ENCODE assay signal across 8 mouse cellular contexts in genomic region chr4:140960781-140961466, GRCm38 (mm10). TPM values are rescaled to one million over a fixed set of nuclear protein-coding genes. Genes with fewer than 3 reads are reported as not detected.
A peak's percentile ranks its signal among the peaks of the same experiment; 100 is the strongest.
DNase-seq lines count a peak whose midpoint lies in the region; ATAC-seq and TF ChIP-seq lines count a peak whose summit lies in the region.

Gene Sdhb, plus strand, starts transcription at chr4:140961203.

- peaks cover 8% of the 10 kb centered on the region for H3K27me3 ChIP-seq in hindbrain, embryonic 10.5 days (ENCODE audit: insufficient read depth, poor library complexity, severe bottlenecking)
- no peaks in the 10 kb centered on the region for H3K27me3 ChIP-seq in lung, postnatal 0 days (replicated peaks; ENCODE audit: insufficient read depth, low read length)

- no peaks in the 10 kb centered on the region for H3K9me3 ChIP-seq in hindbrain, embryonic 10.5 days
- no peaks in the 10 kb centered on the region for H3K9me3 ChIP-seq in lung, postnatal 0 days (ENCODE audit: low read length)

- H3K36me3 ChIP-seq in hindbrain, embryonic 10.5 days: peaks cover 4% of the 10 kb centered on the region; the same call in 1 of the 2 replicates
- no peaks in the 10 kb centered on the region for H3K36me3 ChIP-seq in lung, postnatal 0 days (ENCODE audit: insufficient read depth, low read length)

- H3K9ac ChIP-seq in lung, postnatal 0 days (replicated peaks; ENCODE audit: low read depth): peak within 1 kb of the TSS; percentile 93

- peak; percentile 100 for DNase-seq in MN1 (ENCODE audit: low spot score)
- peak; percentile 98 for DNase-seq in cerebellum, adult 9-10 months
- DNase-seq in hindbrain, embryonic 10.5 days (ENCODE audit: low spot score): peak; percentile 99
- peak; percentile 99 for DNase-seq in layer of hippocampus, adult 9-11 months
- peak; percentile 99 for DNase-seq in lung, postnatal 0 days (ENCODE audit: low spot score)
- peak; percentile 89 for DNase-seq in ovary, postnatal 14 days (ENCODE audit: low spot score)
- peak; percentile 95 for DNase-seq in thymus, postnatal 14 days

- peak within 1 kb of the TSS; percentile 95 for H3K27ac ChIP-seq in hindbrain, embryonic 10.5 days
- peak within 1 kb of the TSS; percentile 82 for H3K27ac ChIP-seq in lung, postnatal 0 days (ENCODE audit: low read length)

- peak within 1 kb of the TSS; percentile 91 for H3K4me2 ChIP-seq in lung, postnatal 0 days (replicated peaks; ENCODE audit: low read depth, low read length)

- no peak for TF ChIP-seq CTCF in lung, postnatal 0 days (IDR thresholded peaks at IDR 0.05)

- H3K4me1 ChIP-seq in hindbrain, embryonic 10.5 days (replicated peaks): peaks cover 52% of the 10 kb centered on the region
- H3K4me1 ChIP-seq in lung, postnatal 0 days (ENCODE audit: insufficient read depth, low read depth, low read length): peaks cover 11% of the 10 kb centered on the region; the same call in 1 of the 2 replicates

- 3% methylated on average over 37 of the region's 37 CpGs for WGBS in hindbrain, embryonic 10.5 days
- 2% methylated on average over 36 of the region's 37 CpGs for WGBS in lung, postnatal 0 days

- TF ChIP-seq EP300 in lung, postnatal 0 days (IDR thresholded peaks at IDR 0.05): peak; percentile 28; the same call in 1 of the 2 replicates

- H3K4me3 ChIP-seq in hindbrain, embryonic 10.5 days: peak within 1 kb of the TSS; percentile 85
- H3K4me3 ChIP-seq in lung, postnatal 0 days (ENCODE audit: low read depth, low read length): peak within 1 kb of the TSS; percentile 88

- peak; percentile 88 for ATAC-seq in frontal cortex, adult (ENCODE audit: low TSS enrichment)
- ATAC-seq in lung, postnatal 0 days: peak; percentile 98

RNA-seq across cellular contexts. Expression of gene Sdhb, which starts in this region (rescaled TPM):
- polyA plus RNA-seq in hindbrain, embryonic 10.5 days (2016; fragmentation: Nextera tagmentation; extraction: Ambion mirVana): 412 and 491 TPM in 2 replicates
- polyA plus RNA-seq in lung, postnatal 0 days (2015; fragmentation: Nextera tagmentation; extraction: Ambion mirVana): 251 and 275 TPM in 2 replicates

Comparison
In these comparisons a context has a peak if more than half of its experiments do, and no peak if none do; other contexts are left out.
1. Peak in every context shown above with its lines: DNase-seq, ATAC-seq, H3K4me3 ChIP-seq and H3K27ac ChIP-seq.